Mouse (Mus musculus) hindbrain, embryonic 13.5 days (tissue): ENCODE measurements around the gene Adgrb2. TPM values are rescaled to one million over a fixed set of nuclear protein-coding genes. Genes with fewer than 3 reads are reported as not detected.

Experiments
- ATAC-seq: fragments of 200-750 bp; cut with Nextera tagmentation; 2 replicates; pipeline ENCODE4 v1.8.0; 2017; ENCODE audit warnings: moderate TSS enrichment; ENCODE audit not compliant: low FRiP score
- H3K27ac ChIP-seq: fragments of 300-500 bp; sonication (generic); 2 replicates; pipeline ENCODE4 v1.5.1; 2015; ENCODE audit warnings: inconsistent platforms, mild to moderate bottlenecking, moderate library complexity
- H3K27me3 ChIP-seq: fragments of 300-500 bp; sonication (generic); 2 replicates; pipeline ENCODE4 v1.6.1; 2015; ENCODE audit warnings: mild to moderate bottlenecking, inconsistent platforms
- H3K36me3 ChIP-seq: fragments of 300-500 bp; sonication (generic); 2 replicates; pipeline ENCODE4 v1.6.1; 2015; ENCODE audit warnings: mild to moderate bottlenecking, inconsistent platforms
- H3K4me1 ChIP-seq: fragments of 300-500 bp; sonication (generic); replicated peaks from 2 replicates; pipeline ENCODE4 v1.6.1; 2015; ENCODE audit warnings: inconsistent platforms
- H3K4me2 ChIP-seq: fragments of 300-500 bp; sonication (generic); 2 replicates; pipeline ENCODE4 v1.6.1; 2015; ENCODE audit warnings: inconsistent platforms, mild to moderate bottlenecking, moderate library complexity
- H3K4me3 ChIP-seq: fragments of 300-500 bp; sonication (generic); 2 replicates; pipeline ENCODE4 v1.5.1; 2015; ENCODE audit warnings: mild to moderate bottlenecking, inconsistent platforms
- H3K9ac ChIP-seq: fragments of 300-500 bp; sonication (generic); 2 replicates; pipeline ENCODE4 v1.6.1; 2015; ENCODE audit warnings: mild to moderate bottlenecking, inconsistent platforms
- H3K9me3 ChIP-seq: fragments of 300-500 bp; sonication (generic); 2 replicates; pipeline ENCODE4 v1.6.1; 2016; ENCODE audit warnings: inconsistent platforms
- WGBS: fragments of 180-500 bp; shearing (Covaris S2); methylation state at CpG from one replicate; pipeline ENCODE4 v1.1.7; 2015; 5-methylcytosine and 5-hydroxymethylcytosine counted together
- polyA plus RNA-seq: library from polyadenylated mRNA; unstranded; fragments of >200 nt; fragmentation: Nextera tagmentation; extraction: Ambion mirVana; gene quantifications from 2 replicates; pipeline ENCODE4 v1.2.1, GENCODE M21; 2015

Adgrb2 gene
- polyA plus RNA-seq, 1 experiment from 2014 or later = 9.3 TPM

- ATAC-seq = no peak
- no peaks in the 10 kb centered on the region for H3K36me3 ChIP-seq
- WGBS = 35% methylated on average over 3 of the region's 3 CpGs
- H3K9me3 ChIP-seq = no peaks in the 10 kb centered on the region
- H3K9ac ChIP-seq = no peak overlapping the region
- H3K4me1 ChIP-seq = peaks cover 53% of the 10 kb centered on the region
- H3K27me3 ChIP-seq = no peaks in the 10 kb centered on the region
- peak overlapping the region; percentile 56 for H3K27ac ChIP-seq
- H3K4me3 ChIP-seq = no peak overlapping the region
- no peak overlapping the region for H3K4me2 ChIP-seq
These were observed 71.8 kb downstream of the Adgrb2 start for GRCm38 (mm10) chr4:130056471-130056870.

GRCm38 (mm10) chr4:130060937-130061336 lies 76.3 kb downstream of the Adgrb2 start:
- Histone ChIP-seq H3K4me2 (no peak overlapping the region), H3K9me3 (no peaks in the 10 kb centered on the region), H3K27ac (no peak overlapping the region), H3K9ac (no peak overlapping the region), H3K4me1 (peaks cover 22% of the 10 kb centered on the region), H3K27me3 (no peaks in the 10 kb centered on the region), H3K4me3 (no peak overlapping the region), H3K36me3 (no peaks in the 10 kb centered on the region)
- ATAC-seq = no peak

GRCm38 (mm10) chr4:130063191-130063590 lies 78.5 kb downstream of the Adgrb2 start:
- H3K27me3 ChIP-seq = 0 out of 2 replicates have a peak, but pooled peaks cover 2% of the 10 kb centered on the region
- no peaks in the 10 kb centered on the region for H3K36me3 ChIP-seq
- 0 out of 2 replicates have a peak, but pooled peaks cover 5% of the 10 kb centered on the region for H3K4me1 ChIP-seq
- H3K4me2 ChIP-seq = no peak overlapping the region
- H3K27ac ChIP-seq = no peak overlapping the region
- ATAC-seq = no peak
- H3K9me3 ChIP-seq = no peaks in the 10 kb centered on the region
- 71% methylated on average over 7 of the region's 7 CpGs for WGBS
- no peak overlapping the region for H3K9ac ChIP-seq
- H3K4me3 ChIP-seq = no peak overlapping the region

GRCm38 (mm10) chr4:130066816-130067215 lies 82.1 kb downstream of the Adgrb2 start:
- Histone ChIP-seq H3K9ac (no peak overlapping the region), H3K27me3 (0 out of 2 replicates have a peak, but pooled peaks cover 5% of the 10 kb centered on the region), H3K4me3 (no peak overlapping the region), H3K4me1 (no peaks in the 10 kb centered on the region), H3K4me2 (no peak overlapping the region), H3K9me3 (no peaks in the 10 kb centered on the region), H3K36me3 (no peaks in the 10 kb centered on the region), H3K27ac (no peak overlapping the region)
- 7% methylated on average over 8 of the region's 8 CpGs for WGBS
- no peak for ATAC-seq

- Histone ChIP-seq H3K4me1 (peaks cover 11% of the 10 kb centered on the region), H3K27me3 (peaks cover 8% of the 10 kb centered on the region; the same call in 1 of the 2 replicates), H3K9ac (no peak overlapping the region), H3K27ac (no peak overlapping the region), H3K36me3 (no peaks in the 10 kb centered on the region), H3K4me3 (no peak overlapping the region), H3K9me3 (no peaks in the 10 kb centered on the region), H3K4me2 (no peak overlapping the region)
- WGBS = 59% methylated on average over 3 of the region's 3 CpGs
- no peak for ATAC-seq
These were observed 85.9 kb downstream of the Adgrb2 start for GRCm38 (mm10) chr4:130070523-130070922.

- Histone ChIP-seq H3K9ac (no peak overlapping the region), H3K36me3 (no peaks in the 10 kb centered on the region), H3K4me2 (no peak overlapping the region), H3K4me3 (no peak overlapping the region), H3K4me1 (peaks cover 24% of the 10 kb centered on the region), H3K27ac (no peak overlapping the region), H3K27me3 (peaks cover 8% of the 10 kb centered on the region; the same call in 1 of the 2 replicates), H3K9me3 (no peaks in the 10 kb centered on the region)
- WGBS = 94% methylated on average over 2 of the region's 2 CpGs
- no peak for ATAC-seq
These were observed 87.1 kb downstream of the Adgrb2 start for GRCm38 (mm10) chr4:130071758-130072157.

Other genes starting within 250 kb of the Adgrb2 start
- gene Khdrbs1, start 242.6 kb upstream of the Adgrb2 start, polyA plus RNA-seq = 157 TPM in 2 replicates
- gene Ptp4a2, start 173.7 kb upstream of the Adgrb2 start, polyA plus RNA-seq = 292 and 306 TPM in 2 replicates
- not detected in 2 replicates for gene Spocd1, start 55.6 kb upstream of the Adgrb2 start, polyA plus RNA-seq
- 5.8 and 14.3 TPM in 2 replicates for gene Col16a1, start 63.0 kb downstream of the Adgrb2 start, polyA plus RNA-seq
- gene Pef1, start 117.7 kb downstream of the Adgrb2 start, polyA plus RNA-seq = 65.1 and 65.7 TPM in 2 replicates
- gene Hcrtr1, start 154.5 kb downstream of the Adgrb2 start, polyA plus RNA-seq = 0.60 and 1.0 TPM in 2 replicates
- 7.5 and 7.6 TPM in 2 replicates for gene Tinagl1, start 190.3 kb downstream of the Adgrb2 start, polyA plus RNA-seq
- 0.67 and 1.4 TPM in 2 replicates for gene Gm853, start 237.5 kb downstream of the Adgrb2 start, polyA plus RNA-seq